In the genomic region with DNA sequence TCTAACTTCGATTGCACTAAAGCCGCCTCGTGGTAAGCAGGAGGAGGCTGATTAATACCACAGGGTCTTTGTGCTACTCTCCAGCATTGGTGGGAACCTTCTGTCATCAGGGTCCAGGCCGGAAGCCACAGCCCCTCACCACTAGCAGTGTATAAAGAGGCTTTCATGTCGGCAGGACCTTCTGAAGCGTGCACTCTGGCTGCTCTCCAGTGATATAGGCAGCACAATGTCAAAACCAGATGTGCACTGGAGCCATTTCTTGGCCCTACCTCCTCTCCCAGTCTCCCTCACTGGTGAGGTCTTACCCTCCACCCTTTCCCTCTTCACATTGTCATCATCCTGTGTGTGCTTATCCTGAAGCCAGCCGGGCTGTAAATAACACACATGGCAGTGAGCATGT, we compare ENCODE assay signal across 17 mouse cellular contexts. TPM values are rescaled to one million over a fixed set of nuclear protein-coding genes. Genes with fewer than 3 reads are reported as not detected.
DNase-seq lines count a peak whose midpoint lies in the region; ATAC-seq and TF ChIP-seq lines count a peak whose summit lies in the region.
"Had no signal": no experiment of that assay in that cellular context is flagged by ENCODE, and none has a peak within 500 bp of the region (broad histone marks: within the 10 kb centered on the region; RNA-seq: fewer than 3 reads in every experiment).

No protein-coding gene starts in this region.

- H3K9me3 ChIP-seq in heart, embryonic 13.5 days = no peaks in the 10 kb centered on the region
- no peaks in the 10 kb centered on the region for H3K9me3 ChIP-seq in midbrain, postnatal 0 days (ENCODE audit: low read length)
- H3K9me3 ChIP-seq in midbrain, embryonic 14.5 days (ENCODE audit: control insufficient read depth, low read length) = no peaks in the 10 kb centered on the region
- H3K9me3 ChIP-seq in limb, embryonic 12.5 days = no peaks in the 10 kb centered on the region
- H3K9me3 ChIP-seq: liver, embryonic 13.5 days; midbrain, embryonic 13.5 days; neural tube, embryonic 13.5 days had no signal

- no peak for TF ChIP-seq POLR2A in heart, adult 2 months (IDR thresholded peaks at IDR 0.05; ENCODE audit: insufficient read depth, low read depth, low read length)
- TF ChIP-seq POLR2A in kidney, adult 2 months (IDR thresholded peaks at IDR 0.05; ENCODE audit: low read depth, low read length) = no peak

- H3K4me3 ChIP-seq in heart, embryonic 13.5 days = no peak overlapping the region
- no peak overlapping the region for H3K4me3 ChIP-seq in heart, adult 2 months
- H3K4me3 ChIP-seq in midbrain, postnatal 0 days (ENCODE audit: low read depth, low read length) = no peak overlapping the region
- H3K4me3 ChIP-seq in midbrain, embryonic 14.5 days (replicated peaks; ENCODE audit: low read depth, low read length) = no peak overlapping the region
- H3K4me3 ChIP-seq in limb, embryonic 12.5 days (replicated peaks) = no peak overlapping the region
- H3K4me3 ChIP-seq in kidney, adult 2 months (ENCODE audit: insufficient read depth, low read depth, low read length) = no peak overlapping the region
- H3K4me3 ChIP-seq: erythroblast, embryonic 14.5 days; layer of hippocampus, adult 2 months; liver, embryonic 13.5 days; midbrain, embryonic 13.5 days; neural tube, embryonic 13.5 days had no signal

- no peaks in the 10 kb centered on the region for H3K36me3 ChIP-seq in heart, embryonic 13.5 days
- H3K36me3 ChIP-seq in heart, adult 2 months (ENCODE audit: control insufficient read depth, insufficient read depth, low read length) = no peaks in the 10 kb centered on the region
- H3K36me3 ChIP-seq in midbrain, postnatal 0 days (ENCODE audit: insufficient read depth, low read length) = no peaks in the 10 kb centered on the region
- H3K36me3 ChIP-seq in midbrain, embryonic 14.5 days (ENCODE audit: control insufficient read depth, insufficient read depth, low read length) = no peaks in the 10 kb centered on the region
- no peaks in the 10 kb centered on the region for H3K36me3 ChIP-seq in limb, embryonic 12.5 days
- no peaks in the 10 kb centered on the region for H3K36me3 ChIP-seq in kidney, adult 2 months (ENCODE audit: control insufficient read depth, insufficient read depth, low read length)
- H3K36me3 ChIP-seq: liver, embryonic 13.5 days; midbrain, embryonic 13.5 days; neural tube, embryonic 13.5 days had no signal

- intact Hi-C loops in heart, adult 2 months (cut with DNase I) = no loop called here

- H3K9ac ChIP-seq in heart, embryonic 13.5 days = no peak overlapping the region
- H3K9ac ChIP-seq in heart, adult 2 months (ENCODE audit: low read depth, low read length) = no peak overlapping the region
- H3K9ac ChIP-seq in midbrain, postnatal 0 days (replicated peaks; ENCODE audit: low read length, poor library complexity, severe bottlenecking) = no peak overlapping the region
- no peak overlapping the region for H3K9ac ChIP-seq in midbrain, embryonic 14.5 days (replicated peaks; ENCODE audit: low read length)
- no peak overlapping the region for H3K9ac ChIP-seq in limb, embryonic 12.5 days (replicated peaks)
- H3K9ac ChIP-seq: liver, embryonic 13.5 days; midbrain, embryonic 13.5 days; neural tube, embryonic 13.5 days had no signal

- DNase-seq in heart, adult 2 months = no peak
- peak; percentile 30 for DNase-seq in midbrain, postnatal 0 days (ENCODE audit: low spot score)
- no peak for DNase-seq in midbrain, embryonic 14.5 days
- DNase-seq in ovary, postnatal 10 days (ENCODE audit: low spot score) = no peak
- DNase-seq in kidney, adult 2 months = no peak
- DNase-seq: adrenal gland, postnatal 25 days; B cell, adult 2 months; cerebellum, postnatal 14 days; liver, embryonic 13.5 days; lung, postnatal 36 days; spleen, adult 18-20 months had no signal

- H3K4me1 ChIP-seq in heart, embryonic 13.5 days = peaks cover 17% of the 10 kb centered on the region
- H3K4me1 ChIP-seq in heart, adult 2 months (ENCODE audit: control insufficient read depth, insufficient read depth, low read length) = peaks cover 3% of the 10 kb centered on the region
- no peaks in the 10 kb centered on the region for H3K4me1 ChIP-seq in midbrain, postnatal 0 days (ENCODE audit: insufficient read depth, low read length)
- no peaks in the 10 kb centered on the region for H3K4me1 ChIP-seq in midbrain, embryonic 14.5 days (ENCODE audit: control insufficient read depth, insufficient read depth, low read length)
- H3K4me1 ChIP-seq in limb, embryonic 12.5 days (replicated peaks) = peaks cover 14% of the 10 kb centered on the region
- no peaks in the 10 kb centered on the region for H3K4me1 ChIP-seq in kidney, adult 2 months (ENCODE audit: control insufficient read depth, insufficient read depth, low read length)
- H3K4me1 ChIP-seq: liver, embryonic 13.5 days; midbrain, embryonic 13.5 days; neural tube, embryonic 13.5 days had no signal

- WGBS in heart, embryonic 13.5 days = 45% methylated on average over 7 of the region's 7 CpGs
- 41% methylated on average over 7 of the region's 7 CpGs for WGBS in heart, adult 2 months
- 60% methylated on average over 7 of the region's 7 CpGs for WGBS in midbrain, postnatal 0 days
- 64% methylated on average over 7 of the region's 7 CpGs for WGBS in midbrain, embryonic 14.5 days
- 47% methylated on average over 7 of the region's 7 CpGs for WGBS in limb, embryonic 12.5 days
- WGBS in kidney, adult 2 months = 73% methylated on average over 7 of the region's 7 CpGs

- ATAC-seq in heart, embryonic 13.5 days (ENCODE audit: extremely low read depth, insufficient number of reproducible peaks, low FRiP score, low TSS enrichment) = 0 out of 2 replicates have a peak, but pooled peaks have one; percentile 31
- ATAC-seq in midbrain, postnatal 0 days (ENCODE audit: low FRiP score) = 0 out of 2 replicates have a peak, but pooled peaks have one; percentile 20
- ATAC-seq in midbrain, embryonic 14.5 days (ENCODE audit: low FRiP score, low TSS enrichment) = no peak
- peak; percentile 47; the same call in 1 of the 2 replicates for ATAC-seq in limb, embryonic 12.5 days (ENCODE audit: insufficient number of reproducible peaks, insufficient read depth, low FRiP score, low TSS enrichment, low read depth)
- ATAC-seq: midbrain, embryonic 13.5 days had no signal

- H3K27ac ChIP-seq in heart, embryonic 13.5 days (replicated peaks) = 0 out of 2 replicates have a peak overlapping the region, but pooled peaks have one; percentile 10
- H3K27ac ChIP-seq in heart, adult 2 months = no peak overlapping the region
- no peak overlapping the region for H3K27ac ChIP-seq in midbrain, postnatal 0 days (ENCODE audit: low read depth, low read length)
- H3K27ac ChIP-seq in midbrain, embryonic 14.5 days (replicated peaks; ENCODE audit: low read depth, low read length) = no peak overlapping the region
- no peak overlapping the region for H3K27ac ChIP-seq in limb, embryonic 12.5 days
- H3K27ac ChIP-seq in kidney, adult 2 months (ENCODE audit: insufficient read depth, low read depth, low read length) = no peak overlapping the region
- H3K27ac ChIP-seq: layer of hippocampus, adult 2 months; liver, embryonic 13.5 days; midbrain, embryonic 13.5 days; neural tube, embryonic 13.5 days had no signal

- H3K27me3 ChIP-seq in heart, embryonic 13.5 days (replicated peaks) = no peaks in the 10 kb centered on the region
- H3K27me3 ChIP-seq in heart, adult 2 months (ENCODE audit: control insufficient read depth, insufficient read depth, low read length) = no peaks in the 10 kb centered on the region
- H3K27me3 ChIP-seq in midbrain, postnatal 0 days (ENCODE audit: insufficient read depth, low read length) = no peaks in the 10 kb centered on the region
- no peaks in the 10 kb centered on the region for H3K27me3 ChIP-seq in midbrain, embryonic 14.5 days (ENCODE audit: control insufficient read depth, insufficient read depth, low read length)
- no peaks in the 10 kb centered on the region for H3K27me3 ChIP-seq in limb, embryonic 12.5 days
- H3K27me3 ChIP-seq in kidney, adult 2 months (replicated peaks; ENCODE audit: control insufficient read depth, insufficient read depth, low read length) = no peaks in the 10 kb centered on the region
- H3K27me3 ChIP-seq: liver, embryonic 13.5 days; midbrain, embryonic 13.5 days; neural tube, embryonic 13.5 days had no signal

- TF ChIP-seq EP300 in heart, adult 2 months (IDR thresholded peaks at IDR 0.05; ENCODE audit: insufficient read depth, low read depth, low read length) = no peak

- H3K79me2 ChIP-seq in heart, adult 2 months (replicated peaks; ENCODE audit: control insufficient read depth, insufficient read depth, low read length) = no peaks in the 10 kb centered on the region; the same call in 1 of the 2 replicates

- no peak for TF ChIP-seq CTCF in heart, adult 2 months (IDR thresholded peaks at IDR 0.05)
- TF ChIP-seq CTCF in midbrain, postnatal 0 days (IDR thresholded peaks at IDR 0.05) = no peak
- no peak for TF ChIP-seq CTCF in kidney, adult 2 months (conservative IDR thresholded peaks at IDR 0.05; ENCODE audit: insufficient read depth, insufficient read length, low read depth, low read length)

- H3K4me2 ChIP-seq in heart, embryonic 13.5 days = no peak overlapping the region
- H3K4me2 ChIP-seq in midbrain, postnatal 0 days (ENCODE audit: low read depth, low read length, poor library complexity, severe bottlenecking) = no peak overlapping the region
- no peak overlapping the region for H3K4me2 ChIP-seq in midbrain, embryonic 14.5 days (ENCODE audit: low read length)
- no peak overlapping the region for H3K4me2 ChIP-seq in limb, embryonic 12.5 days
- H3K4me2 ChIP-seq: liver, embryonic 13.5 days; midbrain, embryonic 13.5 days; neural tube, embryonic 13.5 days had no signal

RNA-seq across cellular contexts. Expression of a gene that starts 24.2 kb away (rescaled TPM):
- 8.1 and 9.1 TPM in 2 replicates for polyA plus RNA-seq in heart, embryonic 13.5 days (2015; fragmentation: Nextera tagmentation; extraction: Ambion mirVana)
- total RNA-seq in heart, adult 2 months (2021) = 10 to 100 TPM; 53.1 to 57.0 TPM
- polyA plus RNA-seq in heart, adult 2 months (2012; rRNA removed) = 11.7 and 23.0 TPM in 2 replicates
- 6.0 and 11.6 TPM in 2 replicates for total RNA-seq in midbrain, postnatal 0 days (2014; rRNA removed)
- polyA plus RNA-seq in midbrain, postnatal 0 days (2015; fragmentation: Nextera tagmentation; extraction: Ambion mirVana) = 1.7 and 3.3 TPM in 2 replicates
- 1.9 and 2.0 TPM in 2 replicates for polyA plus RNA-seq in midbrain, embryonic 14.5 days (2014; fragmentation: Nextera tagmentation; extraction: Ambion mirVana)
- polyA plus RNA-seq in limb, embryonic 12.5 days (2016; fragmentation: Nextera tagmentation; extraction: Ambion mirVana) = 7.1 and 7.6 TPM in 2 replicates
- 9.0 and 9.5 TPM in 2 replicates for polyA plus RNA-seq in kidney, adult 2 months (2012; rRNA removed)
- polyA plus RNA-seq: erythroblast, embryonic 14.5 days had no signal
